Mouse (Mus musculus) stomach, embryonic 16.5 days (tissue): Measurements from ENCODE around the gene Ankrd44. TPM values are rescaled to one million over a fixed set of nuclear protein-coding genes. Genes with fewer than 3 reads are reported as not detected.

Experiments
- ATAC-seq: fragments of 200-750 bp; cut with Nextera tagmentation; 2 replicates; pipeline ENCODE4 v1.8.0; 2017; ENCODE audit warnings: moderate number of reproducible peaks, moderate TSS enrichment; ENCODE audit not compliant: insufficient read depth, low FRiP score
- H3K27ac ChIP-seq: fragments of 300-500 bp; sonication (generic); 2 replicates; pipeline ENCODE4 v1.5.1; 2014; ENCODE audit warnings: low read length
- H3K27me3 ChIP-seq: fragments of 300-500 bp; sonication (generic); 2 replicates; pipeline ENCODE4 v1.6.1; 2014; ENCODE audit warnings: low read length, control low read depth, mixed read lengths; ENCODE audit not compliant: control insufficient read depth, insufficient read depth
- H3K36me3 ChIP-seq: fragments of 300-500 bp; sonication (generic); 2 replicates; pipeline ENCODE4 v1.6.1; 2014; ENCODE audit warnings: low read length; ENCODE audit not compliant: control insufficient read depth, insufficient read depth
- H3K4me1 ChIP-seq: fragments of 300-500 bp; sonication (generic); 2 replicates; pipeline ENCODE4 v1.6.1; 2014; ENCODE audit warnings: low read length, control low read depth, mixed read lengths; ENCODE audit not compliant: control insufficient read depth, insufficient read depth
- H3K4me2 ChIP-seq: fragments of 300-500 bp; sonication (generic); 2 replicates; pipeline ENCODE4 v1.6.1; 2014; ENCODE audit warnings: low read depth, low read length, mixed read lengths
- H3K4me3 ChIP-seq: fragments of 300-500 bp; sonication (generic); replicated peaks from 2 replicates; pipeline ENCODE4 v1.5.1; 2014; ENCODE audit warnings: mild to moderate bottlenecking, low read length
- H3K9ac ChIP-seq: fragments of 300-500 bp; sonication (generic); 2 replicates; pipeline ENCODE4 v1.6.1; 2014; ENCODE audit warnings: low read length
- H3K9me3 ChIP-seq: fragments of 300-500 bp; sonication (generic); replicated peaks from 2 replicates; pipeline ENCODE4 v1.6.1; 2016; ENCODE audit warnings: low read length, control low read depth; ENCODE audit not compliant: control insufficient read depth
- WGBS: fragments of 180-500 bp; shearing (Covaris S2); extraction: QIAGEN DNeasy Blood & Tissue Kit; methylation state at CpG from one replicate; pipeline ENCODE4 v1.1.7; 2014; 5-methylcytosine and 5-hydroxymethylcytosine counted together
- polyA plus RNA-seq: library from polyadenylated mRNA; unstranded; fragments of >200 nt; fragmentation: Nextera tagmentation; extraction: Ambion mirVana; gene quantifications from 2 replicates; pipeline ENCODE4 v1.2.1, GENCODE M21; 2015

The Ankrd44 gene
- polyA plus RNA-seq, 1 experiment from 2014 or later, result 14.5 TPM

DNA sequence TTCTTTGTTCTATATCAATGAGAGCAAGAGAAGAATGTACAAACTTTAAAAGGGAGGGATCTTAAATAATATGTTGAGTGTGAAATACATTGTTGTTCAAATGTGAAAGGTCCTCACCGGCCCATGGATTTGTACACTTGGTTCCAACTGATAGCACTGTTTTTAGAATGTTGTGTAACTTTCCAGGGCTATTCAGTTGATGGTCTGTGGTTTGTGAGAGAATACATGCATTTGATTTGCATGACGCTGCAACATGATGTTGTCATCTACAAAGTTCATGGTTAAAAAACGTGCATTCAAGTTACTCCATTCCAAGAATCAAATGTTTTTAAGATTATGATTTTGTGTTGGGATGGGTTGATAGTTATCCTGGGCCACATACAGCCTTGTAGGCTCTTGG lies 214.6 kb downstream of the Ankrd44 start:
- Histone ChIP-seq H3K4me1 (peaks cover 22% of the 10 kb centered on the region), H3K27me3 (no peaks in the 10 kb centered on the region), H3K36me3 (no peaks in the 10 kb centered on the region), H3K4me2 (no peak overlapping the region), H3K9me3 (no peaks in the 10 kb centered on the region), H3K9ac (no peak overlapping the region), H3K27ac (no peak overlapping the region), H3K4me3 (no peak overlapping the region)
- WGBS, result 90% methylated on average over 3 of the region's 3 CpGs
- no peak for ATAC-seq

DNA sequence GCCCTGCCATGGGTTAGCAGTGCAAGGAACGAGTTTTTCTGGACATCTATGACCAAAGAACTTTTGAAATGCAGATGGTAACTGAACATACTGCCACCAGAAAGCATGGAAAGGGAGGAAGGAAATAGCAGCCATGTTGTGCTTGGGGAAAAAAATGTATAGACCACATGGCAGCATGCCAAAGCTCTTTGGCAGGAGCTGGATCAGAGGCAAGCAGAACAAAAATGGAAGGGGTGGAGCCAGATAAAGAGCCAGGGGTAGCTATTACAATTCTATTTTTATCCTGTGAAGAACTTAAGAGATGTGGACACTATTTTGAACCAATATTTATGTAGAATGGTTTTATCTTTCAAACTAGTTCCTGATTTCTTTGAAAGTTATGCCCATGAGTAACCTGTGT lies 215.6 kb downstream of the Ankrd44 start:
- Histone ChIP-seq H3K9me3 (no peaks in the 10 kb centered on the region), H3K4me2 (no peak overlapping the region), H3K9ac (no peak overlapping the region), H3K27me3 (no peaks in the 10 kb centered on the region), H3K36me3 (no peaks in the 10 kb centered on the region), H3K4me1 (peaks cover 22% of the 10 kb centered on the region), H3K27ac (peak overlapping the region; percentile 69), H3K4me3 (no peak overlapping the region)
- ATAC-seq, result peak; percentile 56; the same call in 1 of the 2 replicates
- 68% methylated on average over 1 of the region's 1 CpGs for WGBS

DNA sequence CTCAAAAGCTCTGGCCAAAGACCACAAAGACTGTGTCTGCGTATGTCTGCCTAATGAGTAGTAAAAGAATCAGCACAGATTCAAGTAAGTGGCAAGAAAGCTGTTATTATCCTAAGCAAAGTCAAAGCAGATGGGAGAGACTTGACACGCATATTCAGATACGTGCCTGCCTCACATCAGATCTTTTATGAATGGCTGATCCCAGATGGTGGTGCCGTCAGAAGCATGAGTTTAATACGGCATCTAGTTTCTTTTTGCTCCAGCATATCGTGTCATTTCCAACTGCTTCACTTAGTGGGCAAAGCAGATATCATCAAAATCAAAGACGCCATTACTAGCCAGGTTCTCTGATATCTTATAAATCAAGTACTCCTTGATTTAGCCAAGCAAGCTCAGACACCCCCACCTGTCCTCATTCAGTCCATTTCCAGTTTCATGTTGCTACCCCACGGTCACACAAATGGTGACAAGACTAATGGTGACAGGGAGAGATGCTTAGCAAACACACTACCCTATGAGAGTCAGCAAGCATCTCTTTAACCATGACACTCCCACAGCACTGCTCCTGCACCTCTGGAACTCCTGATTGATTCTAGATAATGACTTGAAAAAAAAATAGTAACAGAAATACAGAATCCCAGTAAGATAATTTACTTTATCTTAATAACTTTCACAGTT lies 218.2 kb downstream of the Ankrd44 start:
- Histone ChIP-seq H3K4me1 (peaks cover 10% of the 10 kb centered on the region), H3K4me3 (no peak overlapping the region), H3K36me3 (no peaks in the 10 kb centered on the region), H3K4me2 (no peak overlapping the region), H3K27me3 (no peaks in the 10 kb centered on the region), H3K9me3 (no peaks in the 10 kb centered on the region), H3K9ac (no peak overlapping the region), H3K27ac (no peak overlapping the region)
- WGBS, result 87% methylated on average over 8 of the region's 8 CpGs
- no peak for ATAC-seq

DNA sequence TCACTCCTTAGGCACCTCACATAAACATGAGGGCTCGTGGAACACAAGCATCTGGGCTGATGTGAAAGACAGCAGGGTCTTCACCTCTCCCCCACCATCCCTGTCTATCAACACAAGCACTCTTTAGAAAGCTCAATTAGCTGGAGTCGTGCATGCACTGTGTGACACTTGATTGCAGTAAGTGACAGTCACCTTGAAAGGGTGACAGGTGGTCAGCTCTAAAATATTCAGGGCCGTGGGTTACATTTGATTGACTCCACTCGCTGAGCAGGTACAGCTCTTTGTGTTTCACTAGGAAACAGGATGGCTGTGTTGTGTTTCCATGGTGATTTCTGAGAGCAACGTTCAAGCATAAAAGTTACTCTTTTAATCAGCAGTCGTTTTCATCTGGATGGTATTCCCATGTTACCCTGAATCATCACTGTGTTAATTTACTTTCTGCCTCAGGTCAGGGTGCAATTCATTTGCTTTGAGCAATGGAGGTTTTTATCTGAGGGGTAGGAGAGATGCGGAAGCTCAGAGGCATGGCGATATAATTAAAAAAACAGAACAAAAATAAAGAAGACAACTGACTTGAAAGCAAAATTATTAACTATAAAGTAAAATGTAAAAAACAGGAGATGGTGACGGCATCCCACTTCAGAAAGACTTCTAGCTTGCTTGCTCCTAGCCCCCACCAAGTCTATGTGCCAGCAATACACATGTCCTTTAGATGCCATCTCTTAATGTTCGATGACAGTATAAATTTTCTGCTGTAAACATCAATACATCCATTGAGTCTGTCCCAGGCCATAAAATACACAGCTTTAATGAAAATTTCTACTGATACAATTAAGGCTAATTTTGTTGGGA lies 218.9 kb downstream of the Ankrd44 start:
- Histone ChIP-seq H3K9me3 (no peaks in the 10 kb centered on the region), H3K4me1 (peaks cover 10% of the 10 kb centered on the region), H3K36me3 (no peaks in the 10 kb centered on the region), H3K27me3 (no peaks in the 10 kb centered on the region), H3K4me2 (no peak overlapping the region), H3K4me3 (no peak overlapping the region), H3K27ac (no peak overlapping the region), H3K9ac (no peak overlapping the region)
- 72% methylated on average over 10 of the region's 10 CpGs for WGBS
- no peak for ATAC-seq

DNA sequence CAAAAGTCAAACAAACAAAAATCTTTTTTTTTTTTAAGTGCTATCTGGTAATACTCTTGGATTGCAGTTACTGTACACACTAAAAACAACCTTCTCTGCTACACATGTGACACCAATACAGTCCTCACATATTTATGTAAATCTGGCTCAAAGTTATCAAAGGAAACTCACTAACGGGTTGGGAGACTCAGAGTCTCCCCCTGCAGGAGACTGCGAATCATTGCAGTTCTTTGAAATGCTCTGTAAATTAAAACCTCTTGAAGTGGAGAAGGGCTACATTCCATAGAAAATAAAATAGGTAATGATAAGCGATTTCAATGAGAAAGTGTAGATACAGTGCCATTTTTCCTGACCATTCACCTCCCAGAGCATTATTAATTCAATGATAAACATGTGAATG lies 219.6 kb downstream of the Ankrd44 start:
- ATAC-seq, result no peak
- Histone ChIP-seq H3K27ac (no peak overlapping the region), H3K9ac (no peak overlapping the region), H3K36me3 (no peaks in the 10 kb centered on the region), H3K4me1 (peaks cover 10% of the 10 kb centered on the region), H3K4me2 (no peak overlapping the region), H3K9me3 (no peaks in the 10 kb centered on the region), H3K27me3 (no peaks in the 10 kb centered on the region), H3K4me3 (no peak overlapping the region)
- 33% methylated on average over 3 of the region's 3 CpGs for WGBS

DNA sequence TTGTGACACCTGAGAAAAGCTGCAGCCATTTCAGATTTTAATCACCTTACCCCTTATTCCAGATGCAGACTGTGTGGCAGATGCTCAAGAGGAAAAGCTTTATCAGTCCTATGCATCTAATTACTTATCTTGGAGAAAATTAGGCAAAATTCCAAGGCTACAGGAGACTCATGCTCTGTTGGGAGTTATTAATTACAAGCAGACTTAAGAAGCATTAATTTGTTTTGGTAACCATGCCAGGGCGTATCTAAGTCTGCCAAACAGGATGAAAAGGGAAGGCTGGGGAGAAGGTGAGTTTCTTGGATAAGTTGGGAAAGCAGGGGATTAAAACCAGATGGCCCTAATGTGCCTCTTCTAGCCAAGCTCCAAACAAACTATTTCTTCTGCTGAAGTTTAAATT lies 222.7 kb downstream of the Ankrd44 start:
- no peak overlapping the region for H3K4me2 ChIP-seq
- H3K36me3 ChIP-seq, result no peaks in the 10 kb centered on the region
- H3K9ac ChIP-seq, result no peak overlapping the region
- 52% methylated on average over 1 of the region's 1 CpGs for WGBS
- no peak overlapping the region for H3K4me3 ChIP-seq
- H3K27me3 ChIP-seq, result no peaks in the 10 kb centered on the region
- no peaks in the 10 kb centered on the region for H3K4me1 ChIP-seq
- no peaks in the 10 kb centered on the region for H3K9me3 ChIP-seq
- no peak for ATAC-seq
- no peak overlapping the region for H3K27ac ChIP-seq

DNA sequence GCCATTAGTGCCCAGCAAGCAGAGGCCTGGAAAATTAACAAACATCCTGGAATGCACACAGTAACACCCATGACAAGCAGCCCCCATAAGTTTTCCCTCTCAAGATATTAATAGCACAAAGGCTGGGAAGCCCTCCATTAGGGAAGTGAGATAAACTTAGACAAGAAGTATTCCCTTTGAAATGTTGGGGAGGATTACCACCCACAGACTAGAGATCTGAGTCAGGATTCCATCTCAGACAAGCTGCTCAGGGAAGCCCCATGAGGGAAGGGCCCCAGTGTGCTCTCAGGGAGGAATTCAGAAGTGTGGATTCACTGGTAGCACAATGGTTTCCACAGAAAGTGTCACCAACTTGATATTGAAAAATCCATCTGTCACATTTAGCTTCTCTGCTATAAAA lies 223.3 kb downstream of the Ankrd44 start:
- Histone ChIP-seq H3K4me3 (no peak overlapping the region), H3K4me1 (no peaks in the 10 kb centered on the region), H3K4me2 (no peak overlapping the region), H3K9ac (no peak overlapping the region), H3K27ac (no peak overlapping the region), H3K36me3 (no peaks in the 10 kb centered on the region), H3K9me3 (no peaks in the 10 kb centered on the region), H3K27me3 (no peaks in the 10 kb centered on the region)
- ATAC-seq, result no peak

DNA sequence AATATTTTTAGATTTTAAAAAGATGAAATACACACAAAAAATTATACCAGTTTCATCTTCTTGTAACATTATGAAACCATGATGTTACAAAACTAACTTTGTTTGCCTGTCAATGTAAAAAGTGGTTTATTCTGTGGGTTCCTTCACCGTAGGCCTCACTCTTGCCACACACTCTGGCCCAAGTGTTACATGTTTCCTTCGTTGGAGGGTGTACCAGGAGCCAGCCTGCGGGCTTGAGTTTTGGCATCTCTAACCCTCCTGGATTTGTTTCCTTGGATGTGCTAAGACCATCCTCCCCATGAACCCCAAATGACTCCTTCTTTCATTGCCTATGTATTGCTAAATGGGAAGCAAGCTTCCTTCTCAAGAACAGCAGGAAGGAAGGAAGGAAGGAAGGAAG lies 230.8 kb downstream of the Ankrd44 start:
- Histone ChIP-seq H3K4me3 (no peak overlapping the region), H3K36me3 (no peaks in the 10 kb centered on the region), H3K9me3 (no peaks in the 10 kb centered on the region), H3K27ac (no peak overlapping the region), H3K4me2 (no peak overlapping the region), H3K9ac (no peak overlapping the region), H3K4me1 (no peaks in the 10 kb centered on the region), H3K27me3 (no peaks in the 10 kb centered on the region)
- ATAC-seq, result no peak
- WGBS, result 92% methylated on average over 3 of the region's 3 CpGs

DNA sequence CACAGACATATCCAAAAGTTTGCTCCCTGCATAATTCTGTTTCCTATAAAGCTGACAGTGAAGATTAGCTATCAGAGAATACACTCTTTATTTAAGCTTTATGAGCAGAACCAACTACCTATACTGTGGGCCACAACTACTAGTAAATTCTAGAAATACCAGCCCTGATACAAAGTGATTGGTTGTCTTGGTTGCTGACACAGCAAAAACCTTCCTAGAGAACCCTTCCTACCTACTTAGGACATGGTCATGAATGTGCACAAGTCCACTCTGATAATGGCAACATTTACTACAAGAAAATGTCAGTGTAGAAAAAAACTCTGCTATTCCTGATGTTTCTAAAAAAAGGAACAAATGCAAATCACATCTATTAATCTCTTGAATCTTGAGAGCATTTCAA lies 234.4 kb downstream of the Ankrd44 start:
- Histone ChIP-seq H3K4me2 (no peak overlapping the region), H3K4me1 (no peaks in the 10 kb centered on the region), H3K9me3 (no peaks in the 10 kb centered on the region), H3K9ac (no peak overlapping the region), H3K27ac (no peak overlapping the region), H3K36me3 (no peaks in the 10 kb centered on the region), H3K4me3 (no peak overlapping the region), H3K27me3 (no peaks in the 10 kb centered on the region)
- no peak for ATAC-seq
